In genomic region chr10:95059078-95059477, GRCm38 (mm10) we compare ENCODE assay signal across 19 mouse cellular contexts.
A peak's percentile ranks its signal among the peaks of the same experiment; 100 is the strongest.
DNase-seq lines count a peak whose midpoint lies in the region; ATAC-seq and TF ChIP-seq lines count a peak whose summit lies in the region.
"Had no signal": no experiment of that assay in that cellular context is flagged by ENCODE, and none has a peak within 500 bp of the region (broad histone marks: within the 10 kb centered on the region; RNA-seq: fewer than 3 reads in every experiment).

No protein-coding gene starts in this region.

- DNase-seq in kidney, adult 9 months, result peak; percentile 32
- DNase-seq in kidney, postnatal 10 days, result no peak
- peak; percentile 29 for DNase-seq in lung, postnatal 10 days
- DNase-seq in lung, adult 2 months, result no peak
- peak; percentile 10 for DNase-seq in R1 (ENCODE audit: low read depth, low spot score)
- no peak for DNase-seq in gastrocnemius, postnatal 25 days
- DNase-seq: adrenal gland, postnatal 14 days; cerebellum, adult 11 months; cerebellum, adult 8-10 months; cerebellum, postnatal 25 days; gastrocnemius, postnatal 10 days had no signal

- H3K9ac ChIP-seq in forebrain, embryonic 16.5 days (replicated peaks; ENCODE audit: low read depth, low read length), result no peak overlapping the region
- H3K9ac ChIP-seq: embryonic facial prominence, embryonic 12.5 days; forebrain, embryonic 15.5 days; heart, embryonic 12.5 days; hindbrain, embryonic 14.5 days had no signal

- TF ChIP-seq CTCF in lung, adult 2 months (IDR thresholded peaks at IDR 0.05; ENCODE audit: insufficient read depth, low read length), result no peak

- ATAC-seq in forebrain, embryonic 16.5 days, result no peak
- ATAC-seq: forebrain, embryonic 15.5 days; intestine, postnatal 0 days; Patski had no signal

- H3K4me3 ChIP-seq in lung, adult 2 months (replicated peaks; ENCODE audit: extremely low read depth, low read depth, low read length), result no peak overlapping the region
- no peak overlapping the region for H3K4me3 ChIP-seq in forebrain, embryonic 16.5 days (replicated peaks; ENCODE audit: low read length)
- H3K4me3 ChIP-seq: embryonic facial prominence, embryonic 12.5 days; forebrain, embryonic 15.5 days; heart, embryonic 12.5 days; hindbrain, embryonic 10.5 days had no signal

- TF ChIP-seq POLR2A in lung, adult 2 months (IDR thresholded peaks at IDR 0.05; ENCODE audit: borderline replicate concordance, extremely low read depth, low read depth, low read length), result no peak

- no peak overlapping the region for H3K27ac ChIP-seq in forebrain, embryonic 16.5 days (ENCODE audit: low read length)
- H3K27ac ChIP-seq: embryonic facial prominence, embryonic 12.5 days; forebrain, embryonic 15.5 days; hindbrain, embryonic 10.5 days; hindbrain, embryonic 14.5 days had no signal

- no peaks in the 10 kb centered on the region for H3K9me3 ChIP-seq in forebrain, embryonic 16.5 days (ENCODE audit: control insufficient read depth, low read length)
- H3K9me3 ChIP-seq: embryonic facial prominence, embryonic 12.5 days; forebrain, embryonic 15.5 days; heart, embryonic 12.5 days; hindbrain, embryonic 10.5 days had no signal

- no peak overlapping the region for H3K4me2 ChIP-seq in forebrain, embryonic 16.5 days (ENCODE audit: low read length)
- H3K4me2 ChIP-seq: embryonic facial prominence, embryonic 12.5 days; forebrain, embryonic 15.5 days; heart, embryonic 12.5 days; hindbrain, embryonic 14.5 days had no signal

- WGBS in lung, adult 2 months, result 71% methylated on average over 9 of the region's 9 CpGs
- WGBS in forebrain, embryonic 16.5 days, result 84% methylated on average over 9 of the region's 9 CpGs

- H3K36me3 ChIP-seq in forebrain, embryonic 16.5 days (ENCODE audit: control insufficient read depth, insufficient read depth), result no peaks in the 10 kb centered on the region
- H3K36me3 ChIP-seq: embryonic facial prominence, embryonic 12.5 days; forebrain, embryonic 15.5 days; heart, embryonic 12.5 days; hindbrain, embryonic 10.5 days had no signal

- H3K4me1 ChIP-seq in lung, adult 2 months (ENCODE audit: control insufficient read depth, insufficient read depth, low read length), result peaks cover 3% of the 10 kb centered on the region; the same call in 1 of the 2 replicates
- H3K4me1 ChIP-seq in forebrain, embryonic 16.5 days (replicated peaks; ENCODE audit: control insufficient read depth, insufficient read depth, low read length), result peaks cover 24% of the 10 kb centered on the region
- H3K4me1 ChIP-seq: heart, embryonic 12.5 days; hindbrain, embryonic 10.5 days had no signal

- H3K27me3 ChIP-seq in forebrain, embryonic 16.5 days (replicated peaks; ENCODE audit: control insufficient read depth, insufficient read depth, low read length), result no peaks in the 10 kb centered on the region
- H3K27me3 ChIP-seq: embryonic facial prominence, embryonic 12.5 days; forebrain, embryonic 15.5 days; heart, embryonic 12.5 days had no signal

Comparison
In these comparisons a context has a peak if more than half of its experiments do, and no peak if none do; other contexts are left out.
1. DNase-seq: peak in kidney, adult 9 months (single experiment), lung, postnatal 10 days (single experiment) and R1 (single experiment); none in kidney, postnatal 10 days (single experiment), lung, adult 2 months (single experiment) and gastrocnemius, postnatal 25 days (single experiment).